Mouse (Mus musculus) neutrophil, adult 5-6 weeks (primary cell): ENCODE measurements around the gene Tet3. TPM values are rescaled to one million over a fixed set of nuclear protein-coding genes. Genes with fewer than 3 reads are reported as not detected.

ENCODE experiments used
- ATAC-seq: fragments of 151-379, 151-347 bp; 2 replicates; pipeline ENCODE4 v1.8.0; 2017; ENCODE audit warnings: mild to moderate bottlenecking, moderate TSS enrichment; ENCODE audit not compliant: insufficient number of reproducible peaks, poor library complexity, low FRiP score, severe bottlenecking; ENCODE audit errors: extremely low read depth
- total RNA-seq: library from RNA; stranded (forward); fragments of 200-1000 nt; gene quantifications from 2 replicates; pipeline ENCODE4 v1.2.3, GENCODE M21; 2017

Gene Tet3
- total RNA-seq, 1 experiment from 2014 or later = 37.2 TPM

DNA sequence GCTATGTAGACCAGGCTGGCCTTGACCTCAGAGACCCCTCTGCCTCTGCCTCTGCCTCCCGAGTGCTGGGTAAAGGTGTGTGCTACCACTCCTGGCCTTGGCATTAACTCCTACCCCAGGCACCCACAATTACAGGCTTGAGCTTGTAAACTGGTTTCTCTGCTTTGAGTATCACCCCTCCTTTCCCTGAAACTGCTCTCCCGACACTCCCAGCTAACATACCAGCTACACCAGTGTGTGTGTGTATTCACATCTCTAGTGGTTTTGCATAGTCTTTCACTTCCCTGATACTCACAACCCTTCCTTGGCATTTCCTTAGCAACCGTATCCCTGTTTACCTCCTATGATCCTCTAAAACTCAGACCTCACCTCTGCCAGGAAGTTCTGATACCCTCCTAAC is 59.1 kb downstream of the Tet3 start:
- ATAC-seq = no peak

- no peak for ATAC-seq
Measured at GRCm38 (mm10) chr6:83397728-83398127, 61.2 kb downstream of the Tet3 start.

GRCm38 (mm10) chr6:83396711-83397110 is 62.2 kb downstream of the Tet3 start:
- no peak for ATAC-seq

GRCm38 (mm10) chr6:83395544-83396229 is 63.2 kb downstream of the Tet3 start:
- no peak for ATAC-seq

DNA sequence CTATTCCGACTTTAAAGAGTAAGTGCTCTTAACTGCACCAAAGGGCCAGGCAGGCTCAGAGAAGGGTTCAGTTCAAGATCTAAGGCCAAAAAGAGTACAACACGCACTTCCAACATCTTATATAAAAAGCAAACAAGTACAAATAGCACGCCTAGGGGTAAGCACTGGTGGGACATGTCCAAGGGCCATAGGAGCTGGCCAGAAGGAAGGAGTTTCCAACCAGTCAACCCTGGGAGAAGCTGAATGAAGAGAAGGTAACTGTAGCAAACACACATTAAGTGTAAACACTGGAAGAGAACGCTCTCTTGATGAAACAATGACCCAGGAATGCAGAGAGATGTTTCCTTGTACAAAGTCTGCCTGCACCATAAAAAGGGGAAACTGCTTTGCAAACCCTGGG is 64.8 kb downstream of the Tet3 start:
- no peak for ATAC-seq

DNA sequence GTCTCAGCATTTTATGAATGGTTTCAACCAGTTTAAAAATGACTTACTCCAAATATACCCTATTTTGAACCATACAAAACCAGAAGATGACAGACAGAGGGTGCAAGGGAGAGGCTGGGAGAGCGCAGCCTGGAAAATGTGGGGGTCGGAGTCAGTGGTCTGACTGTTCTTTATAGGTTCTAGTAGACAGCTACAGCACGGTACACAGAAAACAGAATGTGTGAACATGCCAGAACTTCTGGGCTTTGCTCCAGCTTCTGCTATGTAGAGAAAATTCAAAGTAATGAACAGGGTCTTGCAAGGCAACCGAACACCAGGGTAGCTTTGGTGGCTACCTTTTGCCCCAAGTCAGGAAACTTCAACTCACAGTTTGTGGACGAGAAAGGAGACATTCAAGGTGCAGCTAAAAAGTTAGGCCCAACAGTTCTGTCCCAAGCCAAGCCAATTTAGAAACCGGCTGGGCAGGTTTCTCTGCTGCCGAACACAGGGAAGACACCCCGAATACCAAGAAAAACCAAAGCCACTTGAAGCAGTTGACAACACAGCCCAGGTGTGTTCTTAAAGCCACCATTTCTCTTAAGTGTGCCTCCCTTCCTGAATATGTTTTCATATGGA is 66.6 kb downstream of the Tet3 start:
- ATAC-seq = no peak

DNA sequence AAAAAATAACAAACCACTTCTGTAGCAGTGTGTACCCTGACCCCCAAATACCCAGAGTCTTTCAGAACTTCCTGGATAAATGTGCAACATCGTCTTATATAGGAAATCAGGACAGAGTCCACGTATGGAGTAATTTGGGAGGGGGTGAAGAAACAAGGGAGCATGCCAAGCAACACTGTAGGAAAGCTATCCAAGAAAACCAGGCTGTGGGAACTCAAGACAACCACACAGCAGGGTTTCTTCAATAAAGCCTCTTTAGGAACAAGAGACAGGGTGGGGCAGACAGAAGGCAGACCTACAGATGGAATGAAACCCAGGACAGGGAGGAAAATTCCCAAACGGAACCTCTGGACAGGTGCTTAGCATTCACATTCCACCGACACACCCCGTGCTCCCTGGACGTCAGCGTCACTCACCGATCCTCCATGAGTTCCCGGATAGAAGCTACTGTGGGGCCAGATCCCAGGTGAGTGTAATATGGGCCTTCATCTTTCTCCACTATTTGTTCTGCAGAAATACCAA is 73.3 kb downstream of the Tet3 start:
- ATAC-seq = no peak

GRCm38 (mm10) chr6:83381510-83382491 is 77.1 kb downstream of the Tet3 start:
- ATAC-seq = 0 out of 2 replicates have a peak, but pooled peaks have one; percentile 17

DNA sequence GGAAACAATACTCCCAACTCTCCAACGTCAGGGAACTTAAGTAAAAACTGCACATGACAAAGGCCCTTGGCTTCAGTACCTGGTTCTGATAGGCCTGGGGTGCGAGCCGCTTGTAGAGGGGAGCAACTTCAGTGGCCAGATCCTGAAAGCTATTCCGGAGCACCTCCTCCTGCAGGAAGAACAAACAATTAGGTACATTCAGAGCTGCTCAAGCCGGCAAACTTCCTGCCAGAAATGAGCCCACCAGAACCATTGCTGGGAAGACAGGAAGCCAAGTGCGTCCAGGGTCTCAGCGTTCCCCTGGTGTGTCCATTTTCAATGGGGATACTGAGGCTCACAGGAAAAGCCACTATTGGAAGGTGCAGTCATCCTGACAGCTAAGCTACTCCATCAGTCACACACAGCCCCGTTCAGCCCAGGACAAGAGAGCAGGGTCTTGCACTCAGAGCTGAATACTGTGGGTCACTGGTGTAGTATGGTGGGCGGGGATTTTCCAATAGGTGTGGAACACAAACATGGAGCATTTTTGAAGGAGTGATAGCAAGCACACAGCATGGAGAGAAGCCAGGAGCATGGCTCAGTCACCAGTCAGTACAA is 85.1 kb downstream of the Tet3 start:
- ATAC-seq = no peak

DNA sequence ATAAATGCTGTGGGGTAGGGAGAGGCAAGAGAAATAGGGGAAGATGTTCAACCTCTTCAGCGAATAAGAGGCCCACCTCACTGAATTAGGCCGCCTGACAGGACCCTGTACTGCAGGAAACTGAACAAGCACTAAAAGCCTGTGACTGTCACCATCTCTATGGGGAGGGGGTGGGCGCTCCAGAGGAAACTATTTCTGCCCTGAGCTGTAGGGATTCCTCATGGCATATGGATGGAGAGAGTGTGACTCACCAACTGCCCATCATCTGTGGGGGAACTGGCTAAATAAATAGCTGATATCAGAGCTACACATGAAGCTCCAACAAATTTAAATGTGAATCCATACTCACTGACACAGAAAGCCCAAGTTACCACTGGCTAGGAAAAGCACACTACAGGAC is 87.5 kb downstream of the Tet3 start:
- ATAC-seq = no peak

DNA sequence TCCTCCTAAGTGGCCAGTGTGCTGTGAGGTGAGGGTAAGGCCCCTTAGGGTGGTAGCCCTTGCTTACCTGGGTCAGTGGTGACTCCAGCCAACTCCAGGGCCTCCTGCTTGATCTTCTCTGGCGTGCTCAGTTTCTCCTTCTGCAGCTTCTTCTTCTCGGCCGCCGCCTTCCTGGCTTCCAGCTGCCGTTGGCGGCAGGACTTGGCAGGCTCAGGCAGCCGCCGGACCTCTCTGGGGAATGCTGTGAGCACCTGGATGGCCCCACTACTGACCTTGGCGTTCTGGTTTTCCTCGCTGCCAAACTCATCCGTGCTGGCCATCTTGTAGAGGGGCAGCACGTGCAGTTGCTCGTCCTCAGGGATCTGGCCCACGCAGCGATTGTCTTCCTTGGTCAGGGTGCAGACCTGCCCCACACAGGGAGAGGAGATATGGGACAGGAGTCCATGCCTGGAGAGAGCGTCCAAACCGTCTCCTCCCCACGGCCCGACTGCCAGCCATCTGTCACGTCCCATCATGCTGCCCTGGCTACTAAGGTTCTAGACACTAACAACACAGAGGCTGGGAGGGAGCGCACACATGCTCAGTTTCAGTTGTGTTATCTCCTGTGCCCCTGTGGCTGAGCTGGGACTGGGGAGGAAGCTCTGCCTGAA is 88.4 kb downstream of the Tet3 start:
- no peak for ATAC-seq

- no peak for ATAC-seq
Measured at GRCm38 (mm10) chr6:83363075-83363474, 95.8 kb downstream of the Tet3 start.

GRCm38 (mm10) chr6:83361523-83362248 is 97.2 kb downstream of the Tet3 start:
- ATAC-seq = no peak

GRCm38 (mm10) chr6:83357436-83357835 is 101.4 kb downstream of the Tet3 start:
- ATAC-seq = no peak

DNA sequence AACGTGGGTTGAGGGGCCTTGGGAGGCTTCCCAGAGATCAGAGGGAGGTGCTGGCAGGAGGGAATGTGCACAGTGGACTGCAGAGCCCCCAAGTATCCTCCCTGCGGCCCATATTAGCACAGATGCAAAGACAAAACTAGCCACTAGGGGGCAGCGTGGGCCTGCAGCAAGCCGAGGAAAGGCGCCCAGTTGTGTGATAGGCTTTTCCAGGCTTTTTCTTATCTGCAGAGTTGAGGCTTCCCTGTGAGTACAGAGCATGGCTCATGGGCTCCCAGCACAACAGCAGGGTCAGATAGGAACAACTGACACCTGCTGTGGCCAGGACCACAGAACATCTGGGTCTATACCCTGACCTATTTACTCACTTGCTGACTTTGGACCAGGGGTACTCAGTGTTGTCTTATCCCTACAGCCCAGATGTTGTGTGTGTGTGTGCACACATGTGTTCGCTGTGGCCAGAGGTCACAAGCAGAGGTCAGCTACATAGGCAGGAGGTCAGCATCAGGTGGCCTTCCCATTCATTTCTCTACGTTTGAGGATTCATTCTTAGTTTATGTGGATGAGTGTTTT is 102.2 kb downstream of the Tet3 start:
- ATAC-seq = peak; percentile 59

GRCm38 (mm10) chr6:83354856-83355781 is 103.8 kb downstream of the Tet3 start:
- no peak for ATAC-seq
